Mouse (Mus musculus) megakaryocyte-erythroid progenitor cell, adult 5 weeks (primary cell): Measurements from ENCODE around the gene Snph. TPM values are rescaled to one million over a fixed set of nuclear protein-coding genes. Genes with fewer than 3 reads are reported as not detected.

Experiments
- polyA plus RNA-seq: library from polyadenylated mRNA; stranded (reverse); fragments of >175 nt; gene quantifications from 2 replicates; pipeline ENCODE4 v1.2.3, GENCODE M21; 2012

The Snph gene
- not detected in 2 replicates for polyA plus RNA-seq

DNA sequence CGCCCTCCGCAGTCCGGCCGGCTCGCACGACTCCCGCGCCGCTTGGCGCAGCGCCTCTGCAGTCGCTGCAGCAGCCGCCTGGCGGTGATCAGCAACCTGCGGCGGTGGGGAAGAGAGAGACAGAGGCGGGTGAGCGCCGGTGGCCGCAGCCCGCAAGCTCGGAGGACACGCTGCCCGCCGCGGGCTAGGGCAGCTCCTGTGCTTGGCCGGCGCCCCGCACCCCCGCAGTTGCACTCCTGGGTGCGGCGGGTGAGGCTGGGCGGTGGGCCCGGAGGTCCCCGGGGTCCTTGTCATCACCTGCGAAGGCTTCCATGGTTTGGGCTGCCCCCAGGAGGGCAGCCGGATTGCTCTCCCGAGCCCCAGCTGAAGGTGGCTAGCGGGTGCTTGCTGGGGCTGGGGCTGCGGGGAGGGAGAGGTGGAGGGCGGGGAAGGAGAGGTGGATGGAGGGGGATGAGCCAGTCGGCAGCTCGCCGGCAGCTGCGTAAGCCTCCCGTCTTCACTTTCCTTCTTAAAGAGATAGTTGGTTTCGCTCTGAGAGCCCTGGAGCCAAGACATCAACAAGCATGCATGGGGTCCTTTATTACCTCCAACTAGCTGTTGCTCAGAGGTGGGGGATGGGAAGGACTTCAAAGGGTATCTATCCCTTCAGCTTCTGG lies at the start of gene Snph:
Snph (minus strand) TSS at position 435 of the 656 bp plus-strand sequence.

DNA sequence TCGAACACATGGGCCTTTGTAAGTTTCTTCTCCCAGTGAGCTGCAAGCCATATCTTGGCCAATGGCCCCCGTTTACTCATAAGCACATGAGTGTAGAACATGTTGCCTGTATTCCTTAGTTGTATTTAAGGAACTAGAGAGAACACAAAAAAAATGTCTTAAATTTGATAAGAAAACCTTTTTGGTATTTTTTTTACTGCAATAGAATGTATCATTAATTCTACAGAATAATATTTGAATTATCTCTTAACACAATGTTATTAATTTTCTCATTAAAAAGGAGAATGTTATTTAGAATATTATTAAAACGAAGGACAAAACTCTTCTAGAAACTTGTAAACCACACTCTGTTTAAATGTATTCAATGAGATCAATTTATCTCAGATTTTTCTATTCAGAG lies 36.0 kb upstream of the Snph start, which contains the start of gene Rad21l:
Rad21l (minus strand) TSS at position 101 of the 400 bp plus-strand sequence.

DNA sequence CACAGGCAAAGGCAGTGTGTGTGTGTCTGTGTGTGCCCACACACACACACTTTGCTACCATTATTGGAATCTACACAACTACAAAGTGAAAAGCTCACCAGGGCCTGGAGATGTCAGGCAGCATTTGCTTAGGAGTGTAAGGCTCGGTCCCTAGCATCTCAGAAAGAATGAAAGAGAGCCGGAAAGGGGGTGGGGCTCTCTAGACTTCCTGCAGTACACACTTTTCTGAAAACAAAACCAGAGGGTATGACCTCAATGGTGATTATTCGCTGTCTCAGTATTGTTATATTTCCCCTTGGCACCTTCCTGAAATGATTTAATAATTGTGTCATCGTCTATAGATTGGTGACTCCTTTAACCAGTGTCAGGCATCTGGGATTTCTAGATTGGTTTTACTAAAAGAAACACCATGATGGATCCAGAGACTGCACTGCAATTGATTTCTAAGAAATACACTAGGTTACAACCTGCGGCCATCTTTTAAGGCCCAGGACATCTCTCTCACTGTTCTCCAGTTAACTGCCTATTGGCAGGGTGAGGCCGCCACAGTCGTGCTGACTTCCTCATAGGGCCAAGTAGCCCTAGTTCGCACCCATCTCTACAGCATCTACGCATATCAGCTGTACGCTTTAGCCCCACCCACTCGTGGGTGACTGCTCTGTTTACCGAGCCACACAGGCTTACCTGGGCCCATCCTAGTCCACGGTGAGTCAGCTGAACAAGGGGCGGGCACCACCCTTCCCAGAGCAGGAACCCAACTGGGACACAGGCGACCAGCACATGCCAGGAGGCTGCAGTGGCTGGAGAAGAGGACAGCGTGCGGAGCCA lies 60.3 kb downstream of the Snph start, which contains the start of gene Sdcbp2:
Sdcbp2 (plus strand) TSS at position 750 of the 828 bp plus-strand sequence.

DNA sequence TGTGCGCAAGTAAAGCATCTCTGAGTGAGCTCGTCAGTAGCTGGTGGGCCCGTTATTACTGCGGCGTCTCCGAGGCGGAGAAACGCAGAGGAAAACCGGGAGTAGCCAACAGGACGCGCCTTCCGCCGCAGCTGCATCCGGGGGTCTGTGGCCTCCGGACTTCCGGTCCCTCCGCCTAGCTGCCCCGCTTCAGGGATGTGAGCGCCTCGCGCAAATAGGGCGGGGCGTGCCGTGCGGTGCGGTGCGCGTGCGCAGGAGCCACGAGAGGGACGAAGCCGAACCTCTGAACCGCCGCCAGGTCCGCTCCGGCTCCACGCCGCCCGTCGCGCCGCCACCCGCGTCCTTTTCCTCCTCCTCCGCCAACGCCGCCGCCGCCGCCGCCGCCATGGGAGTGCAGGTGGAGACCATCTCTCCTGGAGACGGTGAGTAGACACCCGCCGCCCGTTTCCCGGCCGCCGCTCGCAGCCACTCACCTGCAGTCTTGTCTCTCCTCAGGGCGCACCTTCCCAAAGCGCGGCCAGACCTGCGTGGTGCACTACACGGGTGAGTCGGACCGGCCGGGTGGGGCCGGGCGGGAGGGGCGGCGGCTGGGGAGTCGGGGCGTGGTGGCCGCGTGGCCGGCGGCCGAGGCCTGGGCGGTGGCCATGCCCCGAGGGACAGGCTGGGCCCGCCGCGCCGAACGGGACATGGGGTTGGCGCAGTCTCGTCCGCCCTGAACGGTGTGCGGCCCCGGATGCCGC lies 89.9 kb downstream of the Snph start, which contains the start of gene Fkbp1a:
Fkbp1a (plus strand) TSS at position 161 of the 740 bp plus-strand sequence.

Other genes with a start within 250 kb of the Snph start
- not detected in 2 replicates for gene 4921509C19Rik, start 156.4 kb downstream of the Snph start, polyA plus RNA-seq
- 121 and 157 TPM in 2 replicates for gene Nsfl1c, start 138.4 kb downstream of the Snph start, polyA plus RNA-seq
- gene Fkbp1a, start 90.1 kb downstream of the Snph start, polyA plus RNA-seq, result 144 TPM in 2 replicates
- not detected in 2 replicates for gene Sdcbp2, start 60.0 kb downstream of the Snph start, polyA plus RNA-seq
- not detected in 2 replicates for gene Rad21l, start 35.9 kb upstream of the Snph start, polyA plus RNA-seq
- gene Tmem74b, start 69.4 kb upstream of the Snph start, polyA plus RNA-seq, result not detected in 2 replicates
- 30.3 and 33.7 TPM in 2 replicates for gene Psmf1, start 111.6 kb upstream of the Snph start, polyA plus RNA-seq
- gene Rspo4, start 210.3 kb upstream of the Snph start, polyA plus RNA-seq, result not detected in 2 replicates